Mouse (Mus musculus): ENCODE results near the gene Cybrd1. TPM values are rescaled to one million over a fixed set of nuclear protein-coding genes. Genes with fewer than 3 reads are reported as not detected.

Gene Cybrd1
- polyA plus RNA-seq (2012; rRNA removed) = 3.0 and 3.2 TPM in 2 replicates

DNA sequence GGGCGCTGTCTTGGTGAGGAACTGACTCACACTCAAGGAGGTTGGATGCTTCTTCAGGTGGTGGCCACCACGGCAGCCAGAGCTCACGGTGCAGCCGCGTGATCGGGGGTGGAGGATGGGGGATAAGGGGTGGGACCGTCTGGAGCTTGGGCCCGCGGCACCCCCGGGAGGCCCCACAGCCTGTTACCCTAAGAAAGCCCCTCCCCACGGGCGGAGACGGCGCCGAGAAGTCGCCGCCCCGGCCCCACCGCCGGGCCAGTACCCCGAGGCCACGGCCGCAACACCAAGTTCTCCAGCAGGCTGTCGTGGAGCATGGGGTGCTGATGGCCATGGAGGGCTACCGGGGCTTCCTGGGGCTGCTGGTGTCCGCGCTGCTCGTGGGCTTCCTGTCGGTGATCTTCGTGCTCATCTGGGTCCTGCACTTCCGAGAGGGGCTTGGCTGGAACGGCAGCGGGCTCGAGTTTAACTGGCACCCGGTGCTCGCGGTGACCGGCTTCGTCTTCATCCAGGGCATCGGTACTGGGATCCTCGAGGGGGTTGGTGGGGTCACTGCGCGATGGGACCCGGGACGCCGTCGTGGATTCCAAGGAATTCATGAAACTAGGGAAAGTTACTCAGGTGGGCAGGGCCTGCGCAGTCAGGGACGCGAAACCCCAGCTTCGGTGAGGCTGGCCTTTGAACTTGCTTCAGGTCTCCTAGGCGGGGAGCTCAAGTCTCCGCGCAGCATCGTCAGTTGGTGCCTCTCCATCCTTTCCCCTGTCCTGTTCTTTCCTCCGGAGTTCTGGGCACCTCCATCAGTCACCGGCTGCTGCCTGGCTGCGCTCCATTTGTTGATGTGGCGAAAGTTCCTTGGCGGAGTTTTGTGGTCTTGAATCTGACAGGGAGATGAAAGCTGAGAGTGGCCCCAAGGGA lies at the start of gene Cybrd1:
Gene Cybrd1, plus strand, starts transcription at position 127 of the 912 bp plus-strand sequence.
- DNase-seq (ENCODE audit: extremely low spot score in 1 of 2, low spot score in 1 of 2) = no peak

DNA sequence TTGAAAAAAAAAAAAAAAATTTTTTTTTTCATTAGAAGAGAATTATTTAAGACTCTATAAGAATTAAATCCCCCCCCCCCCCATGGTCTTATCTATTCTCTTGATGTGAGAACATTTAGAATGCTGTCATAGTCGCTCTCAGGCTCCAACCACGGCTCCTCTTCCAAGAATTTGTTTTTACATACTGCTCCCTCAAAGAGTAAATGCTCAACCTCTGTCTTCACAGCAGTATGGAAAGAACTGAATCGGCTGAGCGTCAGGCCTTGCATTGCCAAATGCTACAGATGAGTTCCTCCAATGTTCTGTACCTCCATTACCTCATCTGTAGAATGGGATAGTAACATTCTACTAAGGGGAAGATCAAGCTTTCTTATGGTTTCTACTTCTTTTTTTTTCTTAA lies 46.1 kb upstream of the Cybrd1 start:
- DNase-seq (ENCODE audit: extremely low spot score in 1 of 2, low spot score in 1 of 2) = no peak

DNA sequence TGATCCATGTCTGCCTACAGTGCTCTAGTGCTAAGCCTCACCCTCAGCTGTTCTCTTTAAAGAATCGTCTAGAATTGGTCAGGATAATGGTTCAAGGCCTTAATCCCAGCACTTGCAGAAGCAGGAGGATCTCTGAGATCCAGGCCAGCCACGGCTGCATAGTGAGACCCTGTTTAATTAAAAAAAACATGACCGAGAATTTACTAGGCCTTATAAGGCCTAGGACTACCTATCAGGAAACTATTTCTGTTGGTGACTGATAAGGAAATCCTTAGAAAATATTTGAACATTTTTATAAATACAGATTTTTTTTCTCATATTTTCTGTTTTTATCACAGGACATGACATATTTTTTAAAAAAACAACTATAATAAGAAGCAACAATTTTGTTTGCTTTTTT lies 44.4 kb upstream of the Cybrd1 start:
- DNase-seq (ENCODE audit: extremely low spot score in 1 of 2, low spot score in 1 of 2) = no peak

DNA sequence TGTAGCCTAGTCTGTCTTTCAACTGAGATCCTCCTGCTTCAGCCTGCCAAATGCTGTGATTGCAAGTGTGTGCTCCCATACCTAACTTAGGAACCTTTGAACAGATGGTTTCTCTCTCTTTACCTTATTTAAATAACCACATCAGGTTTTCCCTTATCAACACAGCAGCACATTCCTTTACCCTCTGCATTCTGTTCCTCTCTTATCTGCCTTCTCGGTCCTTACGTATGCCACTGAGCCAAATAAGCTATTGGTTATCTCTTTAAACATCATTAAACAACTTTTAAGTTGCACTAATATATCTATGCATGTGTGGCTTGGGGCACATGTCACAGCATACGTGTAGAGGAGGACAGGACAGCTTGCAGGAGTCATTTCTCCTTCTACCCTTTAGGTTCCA lies 43.9 kb upstream of the Cybrd1 start:
- no peak for DNase-seq (ENCODE audit: extremely low spot score in 1 of 2, low spot score in 1 of 2)

DNA sequence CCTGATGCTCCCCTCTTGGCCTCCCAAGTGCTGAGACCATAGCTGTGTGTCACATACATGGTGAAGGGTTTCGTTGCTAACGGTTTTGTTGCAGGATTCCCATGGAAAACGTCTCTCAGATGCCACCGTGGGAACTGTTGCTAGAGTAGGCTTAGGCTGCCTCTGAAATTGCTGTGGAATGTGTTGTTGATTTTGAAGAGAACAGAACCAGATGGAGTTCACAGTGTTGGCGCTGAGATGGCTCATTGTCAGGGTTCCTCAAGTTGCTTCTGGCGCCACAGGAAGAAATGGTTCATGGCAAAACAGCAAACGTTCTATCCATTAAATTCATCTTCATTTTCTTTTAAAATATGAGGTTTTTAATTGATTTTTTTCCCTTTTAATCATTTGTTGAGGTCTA lies 35.3 kb upstream of the Cybrd1 start:
- DNase-seq (ENCODE audit: extremely low spot score in 1 of 2, low spot score in 1 of 2) = peak in 1 of 2 experiments; percentile 36

DNA sequence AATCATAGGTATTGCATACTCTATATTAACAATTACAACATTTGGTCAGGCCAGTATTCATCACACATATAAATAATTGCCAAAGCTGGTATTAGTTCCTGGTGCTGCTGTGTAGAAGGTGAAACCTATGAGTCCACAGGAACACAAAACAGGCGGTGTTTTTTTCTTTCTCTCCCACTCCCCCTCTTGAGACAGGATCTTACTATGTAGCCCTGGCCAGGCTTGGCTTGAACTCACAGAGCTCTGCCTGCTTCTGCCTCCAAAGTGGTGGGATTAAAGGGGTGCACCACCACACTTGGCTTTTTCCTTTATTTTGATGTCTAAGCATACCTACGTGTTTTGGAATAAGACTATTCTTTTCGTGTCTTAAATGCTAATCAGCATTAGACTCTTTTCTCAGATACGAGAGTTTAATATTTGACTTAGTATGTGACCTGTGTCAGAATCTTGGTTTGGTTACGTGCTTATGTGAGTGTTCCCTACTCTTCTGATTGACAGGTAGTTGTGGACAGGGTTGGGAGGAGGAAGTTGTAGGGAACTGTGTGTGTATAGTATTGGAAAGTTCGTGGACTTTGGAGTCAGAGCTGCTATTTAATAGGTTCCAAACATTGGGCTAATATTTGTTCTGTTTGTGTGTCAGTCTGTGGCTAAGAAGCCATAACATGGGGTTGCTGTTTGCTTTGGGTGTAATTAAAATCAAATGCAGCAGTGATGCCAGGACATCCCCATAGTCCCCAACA lies 34.1 kb upstream of the Cybrd1 start:
- no peak for DNase-seq (ENCODE audit: extremely low spot score in 1 of 2, low spot score in 1 of 2)

DNA sequence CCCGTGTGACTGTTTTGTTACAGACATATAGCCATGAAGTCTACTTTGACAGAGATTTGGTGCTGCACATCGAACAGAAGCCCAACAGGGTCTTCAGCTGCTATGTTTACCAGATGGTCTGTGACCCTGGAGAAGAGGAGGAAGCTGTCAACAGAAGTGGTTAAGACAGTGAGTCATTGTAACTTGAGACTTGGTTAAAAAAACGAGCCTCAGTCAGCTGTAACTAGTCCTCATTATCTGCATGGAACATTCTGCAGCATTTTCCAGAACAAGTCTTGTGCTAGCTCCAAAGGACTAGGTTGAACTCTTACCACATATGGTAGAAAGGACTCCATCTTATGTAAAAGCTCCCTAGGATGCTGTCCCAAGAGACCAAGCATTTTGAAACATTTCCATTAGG lies 28.0 kb upstream of the Cybrd1 start:
- DNase-seq (ENCODE audit: extremely low spot score in 1 of 2, low spot score in 1 of 2) = no peak

DNA sequence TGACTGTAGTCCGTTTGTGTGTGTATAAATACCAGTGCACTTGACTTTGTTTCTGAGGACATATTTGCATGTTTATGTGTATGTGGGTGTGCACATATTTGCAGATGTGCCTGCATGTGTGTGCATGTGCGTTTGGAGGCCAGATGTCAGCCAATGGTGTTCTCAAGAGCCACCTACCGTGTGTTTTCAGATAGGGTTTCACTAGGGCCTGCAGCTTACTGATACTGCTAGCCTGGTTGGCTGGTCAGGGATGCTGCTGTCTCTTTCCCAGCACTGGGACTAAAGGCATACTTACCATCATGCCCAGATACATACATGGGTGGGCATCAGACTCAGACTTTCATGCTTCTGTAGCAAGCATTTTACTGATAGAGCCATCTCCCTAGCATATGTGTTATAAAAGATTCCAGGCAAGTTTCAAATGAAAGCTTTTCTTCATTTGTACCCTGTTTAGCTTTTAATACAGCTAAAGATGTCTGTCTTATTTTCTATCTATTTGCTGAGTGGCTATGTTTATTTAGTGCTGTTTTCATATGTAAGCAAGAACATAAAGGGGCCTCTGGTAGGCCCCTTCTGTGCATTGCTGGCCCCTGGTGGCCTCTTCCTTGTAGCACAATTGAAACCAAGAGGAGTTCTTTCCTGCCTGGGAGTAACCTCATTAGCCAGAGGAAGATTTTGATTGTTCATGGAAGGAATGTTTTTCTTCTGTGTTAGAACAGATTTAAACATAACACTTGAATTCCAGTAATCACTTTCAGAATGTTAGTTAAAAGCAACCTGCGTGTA lies 26.9 kb upstream of the Cybrd1 start:
- DNase-seq (ENCODE audit: extremely low spot score in 1 of 2, low spot score in 1 of 2) = peak in 1 of 2 experiments; percentile 7

DNA sequence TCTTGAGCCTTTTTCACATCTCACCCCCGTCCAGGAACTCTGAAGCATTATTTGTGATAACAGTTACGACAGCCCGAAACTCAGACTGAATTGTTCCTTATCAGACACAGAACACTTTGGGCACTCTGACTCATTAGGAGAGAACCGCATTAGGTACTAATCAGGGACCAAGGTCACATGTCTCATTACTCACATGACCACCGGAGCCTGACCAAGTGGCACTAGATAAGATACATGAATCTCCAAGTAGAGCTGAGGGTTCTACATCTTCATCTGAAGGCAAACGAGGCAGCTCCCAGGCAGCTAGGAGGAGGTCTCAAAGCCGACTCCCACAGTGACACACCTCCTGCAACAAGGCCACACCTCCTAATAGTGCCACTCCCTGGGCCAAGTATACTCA lies 21.6 kb upstream of the Cybrd1 start:
- no peak for DNase-seq (ENCODE audit: extremely low spot score in 1 of 2, low spot score in 1 of 2)

DNA sequence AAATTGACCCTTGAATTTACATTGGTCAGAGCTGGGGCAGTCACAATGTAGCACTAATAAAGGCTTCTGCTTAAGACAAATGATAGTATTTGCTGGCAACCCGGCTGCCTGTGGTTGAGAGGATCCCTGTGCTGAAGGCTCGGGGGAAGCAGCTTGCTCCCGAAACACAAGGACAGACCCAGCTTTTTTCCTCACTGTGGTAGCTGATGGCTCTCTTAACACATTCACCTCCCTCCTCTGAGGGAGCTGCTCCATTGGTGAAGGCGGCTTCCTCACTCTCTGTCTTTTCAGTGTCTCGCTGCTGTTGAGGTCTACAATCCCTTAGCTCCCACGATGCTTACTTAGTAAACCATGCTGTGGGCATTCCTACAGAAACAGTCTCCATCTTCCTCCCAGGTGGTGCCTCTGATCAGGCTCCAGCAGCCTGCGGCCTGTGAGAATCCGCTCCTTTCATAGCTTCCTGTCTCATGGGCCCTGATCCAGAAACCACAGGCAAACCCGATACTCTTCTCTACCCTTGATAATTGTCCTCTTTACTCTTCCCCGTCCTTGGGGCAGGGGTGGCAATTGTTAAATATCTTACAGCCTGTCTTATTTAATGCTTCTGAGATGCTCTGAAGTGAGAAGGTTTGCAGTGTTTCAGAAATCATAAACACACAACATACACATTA lies 15.0 kb upstream of the Cybrd1 start:
- no peak for DNase-seq (ENCODE audit: extremely low spot score in 1 of 2, low spot score in 1 of 2)

DNA sequence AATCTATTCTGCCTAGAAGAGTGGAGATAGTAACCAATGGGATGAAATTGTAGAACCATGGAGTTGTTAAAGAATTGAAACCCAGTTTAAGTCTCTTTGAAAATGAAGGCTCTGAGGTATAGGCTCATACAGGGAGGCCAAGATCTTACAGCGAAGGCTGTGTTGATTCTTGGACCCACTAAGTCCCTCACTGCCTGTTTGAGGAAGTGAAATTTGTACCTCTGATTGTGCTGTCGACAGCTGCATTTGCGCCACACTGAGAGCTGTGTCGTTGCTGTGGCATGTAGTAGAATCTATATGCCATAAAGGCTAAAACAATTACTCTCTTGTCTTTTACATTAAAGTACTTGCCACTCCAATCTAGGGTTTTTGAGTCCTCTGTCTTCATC lies 14.4 kb upstream of the Cybrd1 start:
- DNase-seq (ENCODE audit: extremely low spot score in 1 of 2, low spot score in 1 of 2) = no peak

DNA sequence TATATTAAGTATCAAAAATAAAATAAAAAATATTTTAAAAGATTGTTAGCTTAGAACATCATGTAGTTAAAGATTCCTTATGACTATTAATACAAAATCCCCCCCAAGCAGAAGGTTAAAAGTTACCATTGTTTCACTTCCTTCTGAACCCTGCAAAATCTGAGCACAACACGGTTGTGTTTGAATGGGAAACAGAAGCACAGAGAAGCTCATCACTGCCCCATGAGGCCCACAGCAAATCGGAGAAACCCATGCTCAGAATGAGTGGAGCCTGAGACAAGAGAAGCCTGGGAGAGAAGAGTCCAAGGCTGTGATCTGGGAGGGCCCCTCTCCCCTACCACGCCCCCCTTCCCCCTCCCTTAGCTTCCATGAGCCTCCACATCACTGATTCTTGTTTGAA lies 13.0 kb upstream of the Cybrd1 start:
- no peak for DNase-seq (ENCODE audit: extremely low spot score in 1 of 2, low spot score in 1 of 2)

DNA sequence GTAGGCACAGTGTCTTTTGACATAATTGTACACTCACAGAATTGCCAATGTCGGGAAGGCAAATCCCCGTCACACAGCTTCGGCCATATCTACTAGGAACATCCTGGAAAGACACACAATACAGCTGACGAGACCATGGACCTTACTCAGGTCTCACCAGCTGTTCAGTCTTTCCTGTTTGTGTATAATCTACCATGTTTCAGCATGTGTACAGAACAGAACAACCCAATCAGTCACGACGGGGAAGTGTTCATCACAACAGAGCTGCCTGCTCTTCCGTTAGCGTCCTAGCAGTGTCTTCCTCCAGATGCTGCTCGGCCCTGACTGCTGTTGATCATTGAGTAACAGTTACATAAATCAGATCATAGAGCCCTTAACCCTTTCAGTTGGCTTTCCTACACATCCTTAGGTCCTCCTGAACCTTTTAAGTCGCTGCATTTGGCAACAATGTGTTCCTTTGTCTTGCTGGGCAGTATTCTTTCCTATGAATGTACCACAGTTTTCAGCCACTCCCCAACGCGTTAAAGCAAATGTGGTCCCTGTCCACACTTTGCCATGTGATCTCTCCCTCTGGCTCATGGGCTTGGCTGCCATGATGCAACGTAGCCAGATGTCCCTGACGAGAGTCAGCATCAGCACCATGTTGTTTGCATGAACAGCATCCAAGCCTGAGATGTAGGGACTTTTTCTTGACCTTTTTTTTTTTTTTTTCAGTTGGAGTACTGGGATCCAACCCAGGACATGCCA lies 12.1 kb upstream of the Cybrd1 start:
- no peak for DNase-seq (ENCODE audit: extremely low spot score in 1 of 2, low spot score in 1 of 2)

DNA sequence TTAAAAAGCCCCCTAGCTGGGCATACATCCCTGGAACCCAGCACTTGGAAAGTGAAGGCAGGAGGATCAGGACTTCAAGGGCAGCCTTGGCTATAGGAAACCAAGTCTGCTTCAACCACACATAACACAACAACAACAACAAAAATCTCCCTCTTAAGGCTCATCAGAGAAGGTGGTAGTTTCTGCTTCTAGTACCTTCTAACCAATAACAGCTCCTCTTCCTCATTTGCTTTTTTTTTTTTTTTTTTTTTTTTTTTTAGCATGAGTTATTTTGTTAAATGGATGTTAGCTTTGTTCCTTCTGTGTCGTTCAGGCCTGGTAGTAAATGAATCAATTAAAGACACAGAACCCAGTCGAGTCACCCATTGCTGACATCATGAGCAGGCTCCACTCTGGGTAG lies 10.5 kb upstream of the Cybrd1 start:
- DNase-seq (ENCODE audit: extremely low spot score in 1 of 2, low spot score in 1 of 2) = no peak

DNA sequence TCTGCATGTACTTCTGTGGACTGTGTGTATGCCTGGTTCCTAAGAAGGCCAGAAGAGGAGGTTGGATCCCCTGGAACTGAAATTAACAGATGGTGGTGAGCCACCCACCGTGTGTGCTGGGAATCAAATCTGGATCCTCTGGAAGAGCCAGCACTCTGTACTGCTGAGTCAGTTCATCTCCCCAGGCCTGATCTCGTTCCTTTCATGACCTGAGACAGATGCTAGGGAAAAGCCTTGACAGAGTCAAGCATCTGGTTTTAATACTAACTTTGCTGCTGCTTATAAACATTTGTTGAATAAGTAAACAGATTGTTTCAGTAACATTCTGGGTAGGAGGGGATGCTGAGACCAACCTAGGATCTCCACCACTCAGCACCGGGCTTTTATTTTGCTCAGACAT lies 9.2 kb upstream of the Cybrd1 start:
- no peak for DNase-seq (ENCODE audit: extremely low spot score in 1 of 2, low spot score in 1 of 2)

DNA sequence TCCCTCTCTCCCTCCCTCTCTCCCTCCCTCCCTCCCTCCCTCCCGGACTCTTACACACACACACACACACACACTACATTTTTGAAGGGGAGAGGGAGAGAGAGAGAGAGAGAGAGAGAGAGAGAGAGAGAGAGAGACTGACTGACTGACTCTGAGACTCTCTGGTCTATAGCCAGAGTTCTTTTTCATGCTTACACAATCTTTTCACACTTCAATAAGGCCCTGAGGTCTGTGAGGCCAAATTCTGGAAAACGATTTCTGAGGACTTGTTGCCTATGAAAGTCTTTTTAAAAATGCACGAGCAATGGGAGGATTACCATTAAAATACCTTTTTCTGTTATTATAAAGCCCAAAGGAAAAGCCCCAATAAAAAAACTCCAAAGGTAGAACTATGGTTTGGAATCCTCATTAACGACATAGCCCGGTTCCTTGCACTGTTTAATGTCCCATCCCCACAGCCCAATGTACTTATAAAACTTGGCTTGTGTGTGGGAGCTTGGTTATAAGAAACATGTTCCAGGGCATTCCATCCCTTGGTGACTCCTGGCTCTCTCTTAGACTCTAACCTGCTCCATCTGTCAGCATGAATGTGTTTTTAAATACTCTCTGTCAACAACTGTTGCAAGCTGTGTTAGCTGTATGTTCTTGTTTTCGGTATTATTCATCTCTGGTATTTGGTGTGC lies 4.1 kb upstream of the Cybrd1 start:
- DNase-seq (ENCODE audit: extremely low spot score in 1 of 2, low spot score in 1 of 2) = no peak

DNA sequence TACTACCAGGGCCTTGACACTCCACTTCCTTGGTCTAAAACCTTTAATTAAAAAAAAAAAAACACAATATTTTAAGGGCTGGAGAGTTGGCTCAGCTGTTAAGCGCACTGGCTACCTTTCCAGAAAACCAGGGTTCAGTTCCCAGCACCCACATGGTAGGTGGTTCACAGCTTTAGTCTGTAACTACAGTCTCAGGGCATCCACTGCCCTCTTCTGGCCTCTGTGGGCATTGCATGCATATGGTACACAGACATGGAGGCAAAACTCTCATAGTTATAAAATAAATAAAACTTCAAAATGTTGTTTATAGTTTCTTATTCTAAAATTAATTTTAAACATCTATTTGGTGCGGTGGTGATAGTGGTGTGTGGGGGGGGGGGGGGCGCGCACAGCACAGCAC lies 1.6 kb upstream of the Cybrd1 start:
- DNase-seq (ENCODE audit: extremely low spot score in 1 of 2, low spot score in 1 of 2) = no peak

DNA sequence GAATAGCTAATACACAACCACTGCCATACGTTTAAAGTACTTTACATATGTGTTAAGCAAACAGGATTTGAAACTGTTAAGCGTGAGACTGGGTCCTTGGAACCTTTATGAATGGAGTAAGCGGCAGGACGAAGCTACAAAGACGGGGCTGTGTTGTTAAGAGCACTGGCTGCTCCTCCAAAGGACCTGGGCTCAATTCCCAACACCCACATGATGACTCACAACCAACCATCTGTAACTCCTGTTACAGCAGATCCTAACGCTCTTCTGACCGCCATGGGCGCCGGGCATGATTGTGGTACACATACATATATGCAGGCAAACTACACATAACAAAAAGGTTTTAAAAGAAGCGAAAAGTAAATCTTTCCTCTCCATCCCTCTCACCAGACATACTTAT lies 3.1 kb downstream of the Cybrd1 start:
- DNase-seq (ENCODE audit: extremely low spot score in 1 of 2, low spot score in 1 of 2) = peak in 1 of 2 experiments; percentile 72

DNA sequence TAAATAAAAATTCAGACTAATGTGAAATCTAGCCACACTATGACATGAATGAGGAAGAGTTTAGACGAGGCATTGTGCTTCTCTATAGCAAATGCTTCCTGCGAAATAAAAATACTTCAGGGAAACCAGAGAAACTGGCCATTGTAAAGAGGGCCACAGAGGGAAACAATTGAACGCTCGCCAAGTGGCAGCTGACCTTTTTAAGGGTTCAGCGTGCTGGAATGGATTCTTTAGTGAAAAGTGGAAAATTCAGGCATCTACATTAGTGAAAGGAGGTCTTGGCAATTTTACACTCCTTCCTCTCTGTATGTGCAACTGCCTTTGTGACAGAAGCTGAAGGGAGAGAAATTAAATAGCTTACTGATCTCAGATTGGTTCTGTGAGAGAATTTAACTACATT lies 3.7 kb downstream of the Cybrd1 start:
- no peak for DNase-seq (ENCODE audit: extremely low spot score in 1 of 2, low spot score in 1 of 2)

Data from frontal cortex, adult 2 months (tissue).